Mouse (Mus musculus) liver, postnatal 0 days (tissue): ENCODE measurements at regions not wholly inside any gene's neighbourhood (a gene's known extent, or its start where the extent isn't known, plus 50 kb on each side); places are given as distances from the start of the nearest gene placed in this dataset.

Source experiments
- ATAC-seq: fragments of 200-750 bp; cut with Nextera tagmentation; 2 replicates; pipeline ENCODE4 v1.8.0; 2017; ENCODE audit warnings: mild to moderate bottlenecking, moderate library complexity
- DNase-seq: peaks from one replicate; pipeline ENCODE4 v3.0.0-alpha.2; 2016
- H3K27ac ChIP-seq: fragments of 300-500 bp; sonication (generic); 2 replicates; pipeline ENCODE4 v1.5.1; 2014; ENCODE audit warnings: antibody characterized with exemption, moderate library complexity, mild to moderate bottlenecking, low read depth
- H3K27me3 ChIP-seq: fragments of 300-500 bp; sonication (generic); 2 replicates; pipeline ENCODE4 v1.6.1; 2014; ENCODE audit warnings: low read length, control low read depth, mixed read lengths; ENCODE audit not compliant: insufficient read depth
- H3K36me3 ChIP-seq: fragments of 300-500 bp; sonication (generic); replicated peaks from 2 replicates; pipeline ENCODE4 v1.6.1; 2014; ENCODE audit warnings: mild to moderate bottlenecking, control low read depth, low read length, moderate library complexity, mixed read lengths; ENCODE audit not compliant: insufficient read depth
- H3K4me1 ChIP-seq: fragments of 300-500 bp; sonication (generic); 2 replicates; pipeline ENCODE4 v1.6.1; 2014; ENCODE audit warnings: antibody characterized with exemption, mild to moderate bottlenecking, control low read depth; ENCODE audit not compliant: insufficient read depth
- H3K4me2 ChIP-seq: fragments of 300-500 bp; sonication (generic); 2 replicates; pipeline ENCODE4 v1.6.1; 2014; ENCODE audit warnings: low read depth, mild to moderate bottlenecking, low read length, moderate library complexity, mixed read lengths
- H3K4me3 ChIP-seq: fragments of 300-500 bp; sonication (generic); 2 replicates; pipeline ENCODE4 v1.5.1; 2014; ENCODE audit warnings: low read depth, low read length
- H3K9ac ChIP-seq: fragments of 300-500 bp; sonication (generic); replicated peaks from 2 replicates; pipeline ENCODE4 v1.6.1; 2014; ENCODE audit warnings: mild to moderate bottlenecking, moderate library complexity
- H3K9me3 ChIP-seq: fragments of 300-500 bp; sonication (generic); 2 replicates; pipeline ENCODE4 v1.6.1; 2016; ENCODE audit warnings: mild to moderate bottlenecking, control low read depth, low read length, mixed read lengths
- CTCF ChIP-seq: sonication (generic); IDR thresholded peaks from 2 replicates; pipeline ENCODE4 v1.5.1; 2016; ENCODE audit warnings: antibody characterized with exemption, low read depth
- EP300 ChIP-seq: IDR thresholded peaks from 2 replicates; pipeline ENCODE4 v1.6.1; 2016; ENCODE audit warnings: antibody characterized with exemption, low read depth, mild to moderate bottlenecking
- WGBS: fragments of 180-500 bp; shearing (Covaris S2); extraction: QIAGEN DNeasy Blood & Tissue Kit; methylation state at CpG from one replicate; pipeline ENCODE4 v1.1.7; 2014; ENCODE audit not compliant: insufficient replicate concordance; 5-methylcytosine and 5-hydroxymethylcytosine counted together

GRCm38 (mm10) chr3:149102846-149103245, 112.5 kb upstream of the Adgrl2 start:
- Histone ChIP-seq H3K4me3 (no peak overlapping the region), H3K36me3 (no peaks in the 10 kb centered on the region), H3K4me2 (no peak overlapping the region), H3K9ac (no peak overlapping the region), H3K9me3 (no peaks in the 10 kb centered on the region), H3K4me1 (peaks cover 10% of the 10 kb centered on the region), H3K27me3 (no peaks in the 10 kb centered on the region), H3K27ac (no peak overlapping the region)
- ATAC-seq, result no peak
- no peak for DNase-seq
- TF ChIP-seq EP300 (no peak), CTCF (no peak)
- WGBS, result 77% methylated on average over 8 of the region's 8 CpGs

- no peak overlapping the region for H3K4me3 ChIP-seq
- no peaks in the 10 kb centered on the region for H3K36me3 ChIP-seq
- H3K27ac ChIP-seq, result no peak overlapping the region
- WGBS, result 61% methylated on average over 10 of the region's 10 CpGs
- H3K27me3 ChIP-seq, result no peaks in the 10 kb centered on the region
- TF ChIP-seq CTCF (no peak), EP300 (no peak)
- no peaks in the 10 kb centered on the region for H3K9me3 ChIP-seq
- DNase-seq (no peak), ATAC-seq (no peak)
- no peak overlapping the region for H3K4me2 ChIP-seq
- no peak overlapping the region for H3K9ac ChIP-seq
- H3K4me1 ChIP-seq, result peaks cover 10% of the 10 kb centered on the region
Measured at GRCm38 (mm10) chr3:149101785-149102184, 111.4 kb upstream of the Adgrl2 start.

GRCm38 (mm10) chr3:149098764-149099163, 108.4 kb upstream of the Adgrl2 start:
- Histone ChIP-seq H3K27me3 (no peaks in the 10 kb centered on the region), H3K9ac (no peak overlapping the region), H3K4me1 (no peaks in the 10 kb centered on the region; the same call in 1 of the 2 replicates), H3K4me2 (no peak overlapping the region), H3K27ac (no peak overlapping the region), H3K4me3 (no peak overlapping the region), H3K9me3 (no peaks in the 10 kb centered on the region), H3K36me3 (no peaks in the 10 kb centered on the region)
- DNase-seq (no peak), ATAC-seq (no peak)
- TF ChIP-seq EP300 (no peak), CTCF (no peak)
- 46% methylated on average over 4 of the region's 4 CpGs for whole genome bisulfite sequencing

GRCm38 (mm10) chr3:149097026-149097425, 106.7 kb upstream of the Adgrl2 start:
- no peaks in the 10 kb centered on the region; the same call in 1 of the 2 replicates for H3K4me1 ChIP-seq
- no peak overlapping the region for H3K9ac ChIP-seq
- DNase-seq (no peak), ATAC-seq (no peak)
- no peaks in the 10 kb centered on the region for H3K9me3 ChIP-seq
- TF ChIP-seq CTCF, result no peak
- no peak for TF ChIP-seq EP300
- 62% methylated on average over 4 of the region's 4 CpGs for WGBS
- no peaks in the 10 kb centered on the region for H3K36me3 ChIP-seq
- H3K27me3 ChIP-seq, result no peaks in the 10 kb centered on the region
- H3K4me2 ChIP-seq, result no peak overlapping the region
- H3K27ac ChIP-seq, result no peak overlapping the region
- no peak overlapping the region for H3K4me3 ChIP-seq

- no peak overlapping the region for H3K9ac ChIP-seq
- peaks cover 6% of the 10 kb centered on the region for H3K4me1 ChIP-seq
- ATAC-seq (no peak), DNase-seq (no peak)
- H3K4me2 ChIP-seq, result no peak overlapping the region
- no peak overlapping the region for H3K27ac ChIP-seq
- H3K36me3 ChIP-seq, result no peaks in the 10 kb centered on the region
- H3K4me3 ChIP-seq, result no peak overlapping the region
- TF ChIP-seq EP300, result no peak
- TF ChIP-seq CTCF, result no peak
- no peaks in the 10 kb centered on the region for H3K9me3 ChIP-seq
- 22% methylated on average over 5 of the region's 5 CpGs for WGBS
- H3K27me3 ChIP-seq, result no peaks in the 10 kb centered on the region
Measured at GRCm38 (mm10) chr3:149092649-149093048, 102.3 kb upstream of the Adgrl2 start.

GRCm38 (mm10) chr3:149090103-149090502, 99.7 kb upstream of the Adgrl2 start:
- WGBS, result 71% methylated on average over 5 of the region's 5 CpGs

GRCm38 (mm10) chr3:149088621-149089128, 98.3 kb upstream of the Adgrl2 start:
- no peaks in the 10 kb centered on the region for H3K27me3 ChIP-seq
- peak overlapping the region; percentile 60 for H3K27ac ChIP-seq
- TF ChIP-seq CTCF (no peak), EP300 (no peak)
- ATAC-seq (peak; percentile 56; the same call in 1 of the 2 replicates), DNase-seq (peak; percentile 55)
- WGBS, result 5% methylated on average over 16 of the region's 16 CpGs
- peaks cover 35% of the 10 kb centered on the region for H3K4me1 ChIP-seq
- peak overlapping the region; percentile 49 for H3K9ac ChIP-seq
- no peaks in the 10 kb centered on the region for H3K9me3 ChIP-seq
- peak overlapping the region; percentile 34 for H3K4me3 ChIP-seq
- H3K36me3 ChIP-seq, result no peaks in the 10 kb centered on the region
- H3K4me2 ChIP-seq, result peak overlapping the region; percentile 70

More at GRCm38 (mm10) chr3:149090103-149090502, 99.7 kb upstream of the Adgrl2 start:
- H3K9ac ChIP-seq, result no peak overlapping the region
- ATAC-seq, result no peak
- no peak overlapping the region for H3K27ac ChIP-seq
- peaks cover 21% of the 10 kb centered on the region for H3K4me1 ChIP-seq
- H3K27me3 ChIP-seq, result no peaks in the 10 kb centered on the region
- TF ChIP-seq EP300, result no peak
- TF ChIP-seq CTCF, result no peak
- DNase-seq, result no peak
- no peaks in the 10 kb centered on the region for H3K9me3 ChIP-seq
- H3K36me3 ChIP-seq, result no peaks in the 10 kb centered on the region
- no peak overlapping the region for H3K4me3 ChIP-seq
- no peak overlapping the region for H3K4me2 ChIP-seq
